Mouse (Mus musculus): ENCODE measurements around the gene Slc39a11. TPM values are rescaled to one million over a fixed set of nuclear protein-coding genes. Genes with fewer than 3 reads are reported as not detected.

Gene Slc39a11
- polyA plus RNA-seq, 1 experiment from 2014 or later, result 38.5 TPM

DNA sequence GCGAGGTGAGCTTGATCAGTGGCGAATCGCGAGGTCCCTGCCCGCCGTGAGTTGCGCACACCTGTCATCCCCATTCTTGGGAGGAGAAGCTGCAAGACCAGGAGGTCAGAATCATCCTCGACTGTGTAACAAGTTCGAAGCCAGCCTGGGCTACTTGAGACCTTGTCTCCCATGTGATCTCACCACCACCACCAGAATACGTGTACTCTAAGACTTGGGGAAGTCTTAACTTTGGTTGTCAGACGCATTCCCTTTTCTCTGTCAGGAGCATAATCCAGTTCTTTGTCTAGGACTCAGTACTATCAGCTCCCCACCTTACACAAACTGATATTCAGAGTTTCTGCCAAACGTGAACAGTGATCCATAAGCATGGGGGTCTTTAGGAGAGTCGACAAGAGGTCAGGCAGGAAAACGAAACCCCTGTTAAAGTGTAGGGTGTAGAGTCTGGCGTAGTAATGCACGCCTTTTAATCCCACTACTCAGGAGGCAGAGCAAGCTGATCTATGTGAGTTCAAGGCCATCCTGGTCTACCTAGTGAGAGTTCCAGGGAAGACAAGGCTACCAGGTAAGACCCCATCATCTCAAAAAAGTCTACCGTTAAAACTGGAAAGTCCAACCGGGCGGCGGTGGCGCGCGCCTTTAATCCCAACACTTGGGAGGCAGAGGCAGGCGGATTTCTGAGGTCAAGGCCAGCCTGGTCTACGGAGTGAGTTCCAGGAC, 35.0 kb upstream of the Slc39a11 start:
- peaks cover 21% of the 10 kb centered on the region for H3K36me3 ChIP-seq (ENCODE audit: control insufficient read depth, insufficient read depth, low read length)
- H3K27ac ChIP-seq (ENCODE audit: low read length), result peak overlapping the region; percentile 78
- 44% methylated on average over 25 of the region's 25 CpGs for WGBS
- H3K4me2 ChIP-seq (ENCODE audit: low read length), result peak overlapping the region; percentile 89
- H3K4me1 ChIP-seq (ENCODE audit: control insufficient read depth, insufficient read depth, low read length), result peaks cover 43% of the 10 kb centered on the region
- no peak for ATAC-seq
- no peaks in the 10 kb centered on the region for H3K27me3 ChIP-seq (ENCODE audit: control insufficient read depth, insufficient read depth, low read depth, low read length)
- peak overlapping the region; percentile 95 for H3K4me3 ChIP-seq (ENCODE audit: low read depth, low read length)
- peak overlapping the region; percentile 85 for H3K9ac ChIP-seq (ENCODE audit: low read depth, low read length)
- H3K9me3 ChIP-seq (replicated peaks; ENCODE audit: control insufficient read depth, low read length, poor library complexity, severe bottlenecking), result no peaks in the 10 kb centered on the region

DNA sequence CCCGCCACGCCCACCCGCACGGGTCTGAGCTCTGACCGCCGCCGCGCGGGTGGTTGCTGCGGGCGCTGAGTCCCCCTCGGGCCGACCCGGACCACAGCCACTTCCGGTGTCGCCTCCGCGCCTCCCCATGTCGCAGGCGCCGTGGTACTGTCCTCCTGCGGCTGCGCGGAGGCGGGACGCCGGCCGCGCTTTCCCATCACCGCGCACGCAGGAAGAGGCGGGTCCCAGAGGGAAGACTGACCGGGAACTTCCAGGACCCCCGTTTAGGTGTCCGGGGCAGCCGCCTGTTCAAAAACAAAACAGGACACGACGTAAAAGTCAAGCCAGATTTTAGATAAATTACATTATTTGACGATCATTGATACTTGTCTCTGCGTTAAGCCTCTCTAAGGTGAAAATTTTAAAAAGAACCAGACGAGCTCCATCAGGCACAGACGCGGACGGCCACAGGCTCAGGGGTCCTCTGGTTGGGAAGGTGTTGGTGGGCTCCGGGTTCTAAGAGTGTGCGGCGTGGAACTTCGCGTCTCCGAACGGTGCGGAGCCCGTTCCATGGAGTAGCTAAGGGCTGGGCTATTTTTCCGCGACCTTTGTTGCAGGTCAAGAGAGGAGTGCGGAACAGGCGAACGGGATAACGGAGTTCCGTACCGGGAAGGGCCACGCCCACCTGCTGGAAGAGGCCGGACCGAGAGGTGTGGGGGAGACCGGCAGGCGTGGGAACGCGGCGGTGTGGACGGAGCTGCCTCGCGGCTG, 34.3 kb upstream of the Slc39a11 start, which contains the start of the genes Fam104a and D11Wsu47e:
TSS of gene Fam104a (minus strand) at position 199 of the 750 bp plus-strand sequence.
TSS of gene D11Wsu47e (plus strand) at position 456 of the 750 bp plus-strand sequence.
- Histone ChIP-seq H3K4me1 (ENCODE audit: control insufficient read depth, insufficient read depth, low read length) (peaks cover 45% of the 10 kb centered on the region), H3K36me3 (ENCODE audit: control insufficient read depth, insufficient read depth, low read length) (peaks cover 14% of the 10 kb centered on the region), H3K9me3 (replicated peaks; ENCODE audit: control insufficient read depth, low read length, poor library complexity, severe bottlenecking) (no peaks in the 10 kb centered on the region), H3K27me3 (ENCODE audit: control insufficient read depth, insufficient read depth, low read depth, low read length) (no peaks in the 10 kb centered on the region), H3K9ac (ENCODE audit: low read depth, low read length) (peak within 1 kb of the TSS; percentile 88), H3K4me2 (ENCODE audit: low read length) (peak within 1 kb of the TSS; percentile 99), H3K27ac (ENCODE audit: low read length) (peak within 1 kb of the TSS; percentile 78), H3K4me3 (ENCODE audit: low read depth, low read length) (peak within 1 kb of the TSS; percentile 95)
- WGBS, result under 1% methylated on average over 63 of the region's 73 CpGs
- ATAC-seq, result peak; percentile 97

DNA sequence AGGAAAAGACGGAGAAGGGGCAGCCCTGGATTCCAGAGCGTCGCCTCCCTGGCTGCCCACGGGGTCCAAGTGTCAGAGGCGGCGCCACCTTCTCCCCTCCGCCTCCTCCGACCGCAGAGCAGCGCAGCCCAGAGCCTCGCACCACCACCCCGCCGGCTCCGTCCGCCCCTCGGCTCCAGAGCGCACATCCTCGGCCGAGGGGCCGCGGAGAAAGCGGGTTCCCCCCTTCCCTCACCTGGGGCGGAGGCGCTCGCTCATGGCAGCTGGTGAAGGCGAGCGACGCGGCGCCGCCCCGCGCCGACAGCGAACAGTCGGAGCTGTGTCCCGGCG, 33.7 kb upstream of the Slc39a11 start:
- ATAC-seq, result peak; percentile 79; the same call in 1 of the 2 replicates
- Histone ChIP-seq H3K36me3 (ENCODE audit: control insufficient read depth, insufficient read depth, low read length) (peaks cover 9% of the 10 kb centered on the region), H3K9me3 (replicated peaks; ENCODE audit: control insufficient read depth, low read length, poor library complexity, severe bottlenecking) (no peaks in the 10 kb centered on the region), H3K27ac (ENCODE audit: low read length) (peak overlapping the region; percentile 78), H3K4me2 (ENCODE audit: low read length) (peak overlapping the region; percentile 99), H3K27me3 (ENCODE audit: control insufficient read depth, insufficient read depth, low read depth, low read length) (no peaks in the 10 kb centered on the region), H3K9ac (ENCODE audit: low read depth, low read length) (peak overlapping the region; percentile 88), H3K4me1 (ENCODE audit: control insufficient read depth, insufficient read depth, low read length) (peaks cover 45% of the 10 kb centered on the region), H3K4me3 (ENCODE audit: low read depth, low read length) (peak overlapping the region; percentile 95)
- 0% methylated on average over 22 of the region's 38 CpGs for WGBS

DNA sequence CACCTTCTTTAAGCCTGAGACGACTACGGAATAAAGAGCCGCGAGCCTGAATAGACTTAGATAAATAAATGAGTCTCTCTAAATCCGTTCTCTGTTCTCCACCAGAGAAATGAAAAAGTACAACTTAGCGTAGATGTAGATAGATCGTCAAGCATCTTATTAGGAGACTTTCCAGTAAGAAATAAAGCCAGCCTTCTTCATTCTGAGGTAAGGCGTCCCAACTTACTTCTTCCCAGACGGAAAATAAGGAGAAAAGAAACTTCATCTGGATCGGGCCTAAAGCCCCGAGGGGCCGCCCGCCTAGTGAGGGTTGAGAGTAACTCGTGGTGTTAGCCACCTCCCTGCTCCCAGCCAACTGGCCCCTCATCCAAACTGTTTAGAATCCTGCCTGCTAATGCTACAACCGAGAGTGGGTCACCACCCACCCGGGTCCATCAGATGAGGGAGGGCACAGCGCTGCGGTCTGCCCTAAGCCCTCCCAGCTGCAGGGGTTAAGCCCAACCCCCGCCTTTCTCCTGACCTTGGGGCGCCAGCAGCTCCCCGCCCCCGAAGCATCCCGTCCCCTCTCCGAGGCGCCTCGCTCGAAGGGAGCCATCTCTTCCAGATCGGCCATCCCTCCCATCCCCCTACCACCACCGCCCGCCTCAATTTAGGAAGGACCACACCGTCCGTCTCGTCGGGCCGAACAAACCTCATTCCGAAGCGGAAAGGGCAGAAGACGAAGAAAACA, 33.2 kb upstream of the Slc39a11 start:
- Histone ChIP-seq H3K36me3 (ENCODE audit: control insufficient read depth, insufficient read depth, low read length) (peaks cover 3% of the 10 kb centered on the region), H3K4me1 (ENCODE audit: control insufficient read depth, insufficient read depth, low read length) (peaks cover 45% of the 10 kb centered on the region), H3K9ac (ENCODE audit: low read depth, low read length) (peak overlapping the region; percentile 88), H3K4me2 (ENCODE audit: low read length) (peak overlapping the region; percentile 99), H3K9me3 (replicated peaks; ENCODE audit: control insufficient read depth, low read length, poor library complexity, severe bottlenecking) (no peaks in the 10 kb centered on the region), H3K27me3 (ENCODE audit: control insufficient read depth, insufficient read depth, low read depth, low read length) (no peaks in the 10 kb centered on the region), H3K27ac (ENCODE audit: low read length) (peak overlapping the region; percentile 78), H3K4me3 (ENCODE audit: low read depth, low read length) (peak overlapping the region; percentile 95)
- under 1% methylated on average over 38 of the region's 38 CpGs for WGBS
- peak; percentile 22 for ATAC-seq

DNA sequence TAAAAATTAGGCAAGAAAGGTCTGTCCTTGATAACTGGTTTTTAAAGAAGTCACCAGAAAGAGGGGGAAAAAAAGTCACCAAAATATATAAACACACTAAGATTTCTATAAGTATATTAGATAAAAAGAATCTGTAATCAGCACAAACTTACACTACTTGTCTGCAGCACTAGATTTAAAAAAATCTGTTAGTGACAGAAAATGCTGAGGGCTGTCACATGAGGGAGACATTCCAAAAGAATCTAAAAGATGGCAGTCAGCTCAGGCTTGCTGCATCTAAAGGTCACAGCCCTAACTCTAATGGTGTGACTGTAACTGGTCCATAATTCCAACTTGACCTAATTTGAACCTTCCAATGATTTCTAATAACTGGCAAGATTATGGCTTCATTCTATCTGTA, 32.1 kb upstream of the Slc39a11 start:
- no peak for ATAC-seq
- H3K4me3 ChIP-seq (ENCODE audit: low read depth, low read length), result no peak overlapping the region
- no peaks in the 10 kb centered on the region for H3K9me3 ChIP-seq (replicated peaks; ENCODE audit: control insufficient read depth, low read length, poor library complexity, severe bottlenecking)
- H3K27ac ChIP-seq (ENCODE audit: low read length), result no peak overlapping the region
- no peaks in the 10 kb centered on the region for H3K27me3 ChIP-seq (ENCODE audit: control insufficient read depth, insufficient read depth, low read depth, low read length)
- H3K36me3 ChIP-seq (ENCODE audit: control insufficient read depth, insufficient read depth, low read length), result no peaks in the 10 kb centered on the region
- H3K4me1 ChIP-seq (ENCODE audit: control insufficient read depth, insufficient read depth, low read length), result peaks cover 48% of the 10 kb centered on the region
- no peak overlapping the region for H3K9ac ChIP-seq (ENCODE audit: low read depth, low read length)
- peak overlapping the region; percentile 21; the same call in 1 of the 2 replicates for H3K4me2 ChIP-seq (ENCODE audit: low read length)

DNA sequence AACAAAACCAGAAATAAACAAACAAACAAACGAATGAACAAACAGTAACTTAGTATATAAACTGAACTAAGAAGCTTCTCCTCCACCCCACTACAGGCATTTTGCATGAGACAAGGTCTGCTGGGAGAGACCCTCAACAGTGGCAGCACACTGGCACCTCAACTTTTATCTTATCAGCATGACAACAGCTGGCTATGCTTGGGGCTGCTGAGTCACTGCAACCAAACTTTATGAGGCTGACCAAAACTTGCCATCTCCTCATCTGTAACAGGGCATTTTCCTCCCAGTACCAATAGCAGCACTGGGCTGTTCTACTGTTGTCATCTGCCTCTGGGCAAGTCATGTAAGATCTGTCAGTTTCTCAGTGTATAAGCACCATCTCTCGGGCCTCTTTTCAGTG, 31.1 kb upstream of the Slc39a11 start:
- Histone ChIP-seq H3K4me1 (ENCODE audit: control insufficient read depth, insufficient read depth, low read length) (peaks cover 39% of the 10 kb centered on the region), H3K36me3 (ENCODE audit: control insufficient read depth, insufficient read depth, low read length) (0 out of 2 replicates have a peak, but pooled peaks cover under 1% of the 10 kb centered on the region), H3K27me3 (ENCODE audit: control insufficient read depth, insufficient read depth, low read depth, low read length) (no peaks in the 10 kb centered on the region), H3K27ac (ENCODE audit: low read length) (no peak overlapping the region), H3K4me3 (ENCODE audit: low read depth, low read length) (no peak overlapping the region), H3K4me2 (ENCODE audit: low read length) (no peak overlapping the region), H3K9me3 (replicated peaks; ENCODE audit: control insufficient read depth, low read length, poor library complexity, severe bottlenecking) (no peaks in the 10 kb centered on the region), H3K9ac (ENCODE audit: low read depth, low read length) (no peak overlapping the region)
- ATAC-seq, result no peak
- 95% methylated on average over 2 of the region's 2 CpGs for WGBS

DNA sequence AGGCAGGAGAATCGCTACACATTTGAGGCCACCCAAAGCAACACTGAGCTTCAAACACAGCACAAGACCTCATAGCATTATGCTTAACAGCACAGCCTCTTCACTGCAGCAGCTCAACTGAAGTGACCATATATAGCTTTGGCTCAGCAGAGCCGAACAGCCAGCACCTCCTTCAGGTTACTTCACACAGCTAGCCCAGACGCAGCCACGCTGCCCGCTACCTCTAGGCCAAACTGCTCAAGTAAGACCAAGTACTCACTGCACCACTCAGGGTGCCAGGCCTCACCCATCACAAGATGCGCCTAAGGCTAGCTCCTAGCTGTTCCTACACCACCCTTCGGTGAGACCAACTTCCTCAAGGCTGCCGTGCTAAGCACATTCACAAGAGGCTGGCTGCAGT, 28.5 kb upstream of the Slc39a11 start:
- H3K4me2 ChIP-seq (ENCODE audit: low read length), result no peak overlapping the region
- H3K4me1 ChIP-seq (ENCODE audit: control insufficient read depth, insufficient read depth, low read length), result peaks cover 27% of the 10 kb centered on the region
- 0 out of 2 replicates have a peak, but pooled peaks cover 3% of the 10 kb centered on the region for H3K36me3 ChIP-seq (ENCODE audit: control insufficient read depth, insufficient read depth, low read length)
- no peaks in the 10 kb centered on the region for H3K27me3 ChIP-seq (ENCODE audit: control insufficient read depth, insufficient read depth, low read depth, low read length)
- 89% methylated on average over 8 of the region's 8 CpGs for WGBS
- no peak overlapping the region for H3K9ac ChIP-seq (ENCODE audit: low read depth, low read length)
- no peak overlapping the region for H3K27ac ChIP-seq (ENCODE audit: low read length)
- H3K4me3 ChIP-seq (ENCODE audit: low read depth, low read length), result no peak overlapping the region
- no peak for ATAC-seq
- H3K9me3 ChIP-seq (replicated peaks; ENCODE audit: control insufficient read depth, low read length, poor library complexity, severe bottlenecking), result no peaks in the 10 kb centered on the region

DNA sequence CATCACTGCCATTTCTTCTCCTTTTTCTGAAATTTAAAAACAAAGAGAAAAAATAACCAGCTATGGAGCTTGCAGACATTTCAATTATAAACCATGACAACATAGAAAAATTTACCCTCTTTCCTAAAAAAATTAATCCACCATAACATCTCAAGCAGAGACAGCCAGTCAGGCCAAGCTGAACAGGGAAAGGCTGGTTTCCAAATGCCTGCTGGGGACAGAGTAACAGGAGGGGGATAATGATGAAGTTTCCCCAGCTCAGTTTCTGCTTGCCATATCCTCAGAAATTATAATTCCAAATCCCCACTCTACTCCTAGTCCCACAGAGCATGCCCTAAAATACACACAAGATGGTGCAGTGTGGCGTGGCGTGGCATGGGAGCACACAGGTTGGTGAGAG, 27.5 kb upstream of the Slc39a11 start:
- H3K36me3 ChIP-seq (ENCODE audit: control insufficient read depth, insufficient read depth, low read length), result 0 out of 2 replicates have a peak, but pooled peaks cover 6% of the 10 kb centered on the region
- H3K4me2 ChIP-seq (ENCODE audit: low read length), result no peak overlapping the region
- no peak for ATAC-seq
- no peak overlapping the region for H3K9ac ChIP-seq (ENCODE audit: low read depth, low read length)
- 89% methylated on average over 2 of the region's 2 CpGs for WGBS
- no peak overlapping the region for H3K27ac ChIP-seq (ENCODE audit: low read length)
- H3K27me3 ChIP-seq (ENCODE audit: control insufficient read depth, insufficient read depth, low read depth, low read length), result no peaks in the 10 kb centered on the region
- H3K4me1 ChIP-seq (ENCODE audit: control insufficient read depth, insufficient read depth, low read length), result peaks cover 19% of the 10 kb centered on the region
- no peaks in the 10 kb centered on the region for H3K9me3 ChIP-seq (replicated peaks; ENCODE audit: control insufficient read depth, low read length, poor library complexity, severe bottlenecking)
- no peak overlapping the region for H3K4me3 ChIP-seq (ENCODE audit: low read depth, low read length)

All from midbrain, embryonic 16.5 days (tissue).